Mouse (Mus musculus) spleen, postnatal 14 days (tissue): ENCODE measurements at regions not wholly inside any gene's neighbourhood (a gene's known extent, or its start where the extent isn't known, plus 50 kb on each side); places are given as distances from the start of the nearest gene placed in this dataset.

Experiments used
- DNase-seq, 2 experiments: peaks; one replicate each; pipeline ENCODE4 v3.0.0; 2021 to 2022; ENCODE audit warnings: low spot score in 2 of 2

DNA sequence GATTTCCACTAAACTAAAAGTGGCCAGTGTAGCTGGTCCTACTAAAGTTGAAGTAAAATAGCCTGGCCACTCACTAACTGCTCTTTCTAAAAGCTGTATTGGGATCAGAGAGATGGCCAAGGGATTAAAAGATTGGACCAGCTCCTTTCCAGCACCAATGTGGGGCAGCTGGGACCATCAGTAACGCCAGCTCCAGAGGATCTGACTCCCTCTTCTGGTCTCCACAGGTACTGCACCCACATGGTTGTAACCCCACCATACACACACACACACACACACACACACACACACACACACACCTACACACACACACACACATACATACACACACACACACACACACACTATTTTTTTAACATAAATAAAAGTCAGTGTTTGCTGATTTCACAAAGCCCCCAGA lies 122.1 kb upstream of the Topaz1 start:
- DNase-seq = no peak

DNA sequence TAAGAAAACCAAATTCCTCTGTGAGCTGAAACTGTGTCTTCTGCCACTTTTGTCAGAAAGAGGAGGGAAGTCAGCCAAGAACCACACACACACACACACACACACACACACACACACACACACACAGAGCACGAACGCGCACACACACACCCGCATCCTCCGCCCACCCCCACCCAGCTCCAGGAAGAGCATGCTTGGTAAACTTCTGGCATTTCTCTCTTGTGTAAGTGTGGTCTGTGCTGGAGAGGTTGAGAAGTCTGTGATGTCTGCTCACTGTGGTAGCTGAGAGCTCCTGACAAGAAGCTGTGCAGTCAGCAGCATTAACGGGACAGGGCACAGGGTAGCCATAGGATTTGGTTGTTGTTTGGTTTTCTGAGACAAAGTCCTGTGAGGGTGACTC lies 120.8 kb upstream of the Topaz1 start:
- no peak for DNase-seq

DNA sequence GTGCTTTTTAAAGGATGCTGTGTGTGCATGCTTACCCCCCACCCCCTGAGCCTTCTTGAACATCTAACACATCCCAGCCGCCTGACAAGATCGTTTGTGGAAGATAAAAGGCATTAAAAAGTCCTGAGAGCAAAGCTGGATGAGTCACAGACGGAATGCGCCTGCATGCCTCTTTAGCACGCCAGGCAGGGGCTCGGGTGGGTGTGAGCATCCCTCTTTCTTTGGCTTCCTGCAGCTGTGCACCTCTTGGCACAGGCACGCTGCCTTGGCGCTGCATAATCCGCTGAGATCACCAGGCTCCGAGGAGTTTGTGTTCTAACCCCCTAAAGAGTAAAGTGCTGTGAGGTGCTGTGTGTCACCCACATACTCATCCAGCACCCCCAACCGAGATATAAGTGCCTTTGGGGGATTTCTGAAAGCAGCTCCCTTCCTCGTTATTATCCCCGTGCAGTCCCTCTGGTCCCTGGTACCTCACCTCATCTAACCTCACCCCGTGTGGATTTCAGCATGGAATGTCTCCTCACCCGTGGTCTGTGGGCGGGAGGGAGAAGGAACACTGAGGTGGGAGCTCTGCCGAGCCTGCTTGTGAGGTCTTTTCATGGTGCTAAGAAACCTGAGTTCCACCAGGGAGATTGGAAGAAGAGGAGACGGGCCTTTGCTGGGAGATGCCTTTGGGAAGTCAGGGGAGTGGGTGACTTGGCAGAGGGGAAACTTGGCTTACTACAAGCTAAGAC lies 117.8 kb upstream of the Topaz1 start:
- DNase-seq = no peak

DNA sequence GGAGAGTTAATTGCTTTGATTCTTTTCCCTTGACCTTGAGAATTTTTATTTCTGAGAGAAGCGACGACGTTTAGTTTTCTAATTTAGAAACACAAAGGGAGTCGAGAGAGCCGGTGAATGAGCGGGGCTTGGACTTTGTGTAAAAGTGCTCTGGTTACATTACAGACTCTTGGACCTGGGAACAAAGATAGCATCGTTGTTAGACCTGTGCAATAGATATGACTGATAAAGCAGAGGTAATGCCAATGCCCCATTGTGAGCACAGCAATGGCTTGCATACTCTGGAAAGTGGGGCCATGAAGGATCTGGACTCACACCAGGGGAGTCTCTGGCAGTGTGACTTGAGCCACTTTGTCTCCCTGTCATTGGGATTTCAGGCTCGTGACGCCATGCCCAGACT lies 115.4 kb upstream of the Topaz1 start:
- no peak for DNase-seq

DNA sequence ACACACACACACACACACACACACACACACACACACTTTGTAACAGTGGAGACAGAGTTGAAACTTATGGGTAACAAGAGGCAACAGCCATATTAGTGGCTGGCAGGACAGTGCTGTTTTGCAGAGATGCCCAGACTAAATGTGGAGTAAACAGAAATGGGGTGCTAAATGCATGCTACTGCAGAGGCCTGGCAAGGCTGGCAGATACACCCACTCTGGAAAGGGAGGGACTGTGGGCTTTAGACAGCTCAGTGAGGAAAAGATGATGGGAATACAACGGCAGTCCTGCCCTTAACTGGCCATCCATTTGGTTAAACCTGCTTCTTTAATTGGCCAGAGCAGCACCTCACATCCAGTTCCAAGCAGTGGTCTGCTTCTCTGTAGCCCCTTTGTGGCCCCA lies 113.7 kb upstream of the Topaz1 start:
- DNase-seq = no peak

DNA sequence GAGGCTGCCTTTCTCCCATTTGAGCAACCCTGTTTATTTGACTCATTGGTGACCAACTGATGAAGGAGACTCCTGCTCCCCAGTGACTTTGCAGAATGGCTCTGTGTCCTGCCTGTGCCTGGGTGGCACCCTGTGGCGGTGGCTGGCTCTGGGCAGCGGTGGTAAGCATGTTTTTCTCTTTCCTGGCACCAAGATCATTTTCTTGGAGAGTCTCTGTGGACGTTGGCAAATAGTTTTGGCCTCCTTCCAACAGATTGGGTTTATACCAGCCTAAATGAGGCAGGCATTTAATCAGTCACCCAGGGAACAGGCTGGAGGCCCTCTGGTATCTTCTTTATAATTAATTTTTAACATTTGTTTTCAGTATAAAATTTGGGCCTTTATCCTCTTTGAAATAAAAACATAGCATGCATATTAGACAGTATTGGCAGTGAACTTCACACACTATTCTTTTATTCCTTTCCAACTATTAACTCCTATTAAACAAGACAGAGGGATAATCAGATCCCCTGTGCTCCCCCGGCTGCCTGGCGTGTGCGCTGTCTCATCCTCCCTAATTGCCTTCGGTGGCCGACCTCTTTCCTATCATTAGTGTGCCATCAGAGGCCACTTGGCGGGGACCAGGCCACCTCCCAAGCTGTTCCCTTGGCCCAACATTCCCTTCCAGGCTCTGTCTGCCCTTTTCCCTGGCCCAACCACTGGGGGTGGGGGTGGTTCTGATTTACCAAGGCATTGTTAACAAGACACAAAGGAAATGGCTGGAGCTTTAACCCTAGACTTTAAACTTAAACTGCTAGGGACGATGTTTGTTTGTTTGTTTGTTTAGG lies 111.8 kb upstream of the Topaz1 start:
- no peak for DNase-seq

DNA sequence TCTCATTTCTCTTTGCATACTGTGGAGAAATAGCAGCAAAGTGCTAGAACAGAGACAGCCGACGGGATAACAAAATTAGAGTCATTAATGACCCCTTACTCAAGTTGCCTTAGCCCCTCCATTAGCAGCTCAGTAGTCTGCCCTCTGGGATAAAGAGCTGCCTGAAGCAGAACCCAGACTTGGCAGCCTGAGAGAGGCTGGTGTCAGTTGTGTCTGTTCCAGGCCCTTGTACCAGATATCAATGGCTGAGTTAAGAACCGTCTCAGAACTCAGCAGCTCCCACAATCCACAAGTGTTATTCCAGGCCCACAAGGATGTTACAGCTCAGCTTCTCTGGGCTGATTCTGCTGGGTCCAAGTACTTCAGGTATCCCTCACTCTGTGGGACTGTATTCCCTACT lies 109.6 kb upstream of the Topaz1 start:
- no peak for DNase-seq

DNA sequence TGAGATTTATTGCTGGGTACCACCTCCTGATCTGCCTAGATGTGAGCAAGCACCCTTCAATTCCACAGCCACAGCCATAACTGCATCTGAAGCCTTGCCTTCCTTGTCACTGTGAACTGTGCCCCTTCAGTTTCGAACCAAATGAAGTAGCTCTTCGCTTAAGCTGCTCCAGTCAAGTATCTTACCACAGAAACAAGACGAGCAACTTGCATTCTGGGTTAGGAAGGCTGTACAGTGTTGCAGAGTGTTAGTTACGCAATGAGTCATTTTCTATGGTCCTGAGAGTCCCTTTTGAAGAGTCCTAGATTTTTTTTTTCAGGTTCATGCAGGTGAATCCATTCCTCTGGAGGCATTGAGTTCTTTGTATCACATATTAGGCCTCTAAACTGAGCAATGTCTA lies 107.9 kb upstream of the Topaz1 start:
- DNase-seq = no peak

DNA sequence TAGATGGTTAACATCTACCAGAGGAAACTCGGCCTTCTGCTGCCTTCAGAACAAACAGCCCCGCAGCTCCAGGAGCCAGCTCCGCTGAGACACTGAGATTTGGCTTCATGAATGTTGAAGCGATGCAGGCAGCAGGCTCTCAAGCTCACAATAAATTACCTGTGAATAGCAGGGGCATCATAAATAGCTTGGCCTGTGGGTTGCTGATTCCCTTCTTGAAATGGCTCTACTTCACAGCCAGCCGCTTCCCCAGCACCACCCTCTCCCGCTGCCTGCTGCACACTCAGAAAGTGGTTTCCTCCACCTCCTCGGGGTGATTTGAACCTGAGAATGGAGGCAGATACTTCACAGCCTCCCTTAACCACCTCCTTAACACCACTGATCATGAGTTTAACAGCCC lies 104.2 kb upstream of the Topaz1 start:
- no peak for DNase-seq

DNA sequence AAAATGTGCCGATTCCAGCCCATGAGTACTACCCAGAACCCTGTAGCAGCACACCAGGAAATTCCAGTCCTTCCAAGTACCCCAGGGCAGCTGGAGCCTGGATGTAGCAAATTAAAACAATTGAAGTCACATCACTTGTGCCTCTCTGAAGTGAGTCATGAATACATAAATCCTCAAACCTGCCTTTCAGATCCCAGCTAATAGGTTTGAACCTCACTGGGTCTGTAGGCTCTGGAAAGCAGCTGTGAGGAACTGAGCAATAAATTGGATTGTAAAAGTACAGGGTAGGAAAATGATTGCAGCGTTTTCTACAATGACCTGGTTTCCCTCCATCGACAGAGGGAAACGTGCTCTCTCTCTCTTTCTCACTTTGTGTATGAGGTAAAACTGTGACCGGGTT lies 101.6 kb upstream of the Topaz1 start:
- DNase-seq = no peak

DNA sequence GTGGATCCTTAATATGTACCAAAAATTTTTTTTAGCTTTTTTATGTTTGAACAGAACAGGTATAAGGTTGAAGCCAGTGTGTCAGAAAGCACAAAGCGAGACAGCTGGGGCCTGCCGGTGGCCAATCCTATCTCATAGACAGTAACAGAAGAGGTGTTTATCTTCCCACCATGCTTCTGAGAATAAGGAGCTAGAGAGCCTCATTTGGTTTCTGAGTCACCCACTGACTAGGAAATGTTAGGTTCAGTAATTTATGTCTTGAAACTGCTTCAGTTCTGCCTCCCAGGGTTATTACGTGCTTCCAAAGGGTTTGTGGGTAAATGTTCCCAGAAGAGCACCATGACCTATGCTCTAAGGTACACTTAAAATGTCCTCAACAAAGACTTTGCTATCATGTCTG lies 96.3 kb upstream of the Topaz1 start:
- no peak for DNase-seq

DNA sequence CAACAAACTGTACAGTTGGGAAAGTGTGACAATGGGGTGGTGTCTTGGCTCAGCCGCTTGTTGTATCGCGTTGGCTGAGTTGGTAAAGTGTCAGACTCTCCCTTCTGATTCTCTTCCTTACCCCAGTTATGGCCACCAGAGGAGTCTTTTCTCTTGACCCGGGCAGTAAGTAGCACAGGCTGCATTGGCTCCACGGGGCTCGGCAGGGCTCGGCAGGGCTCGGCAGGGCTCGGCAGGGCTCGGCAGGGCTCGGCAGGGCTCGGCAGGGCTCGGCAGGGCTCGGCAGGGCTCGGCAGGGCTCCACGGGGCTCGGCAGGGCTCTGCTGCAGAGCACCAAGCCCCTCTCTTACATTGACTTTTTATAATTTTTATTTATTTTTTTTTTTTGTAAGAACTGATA lies 91.6 kb upstream of the Topaz1 start:
- DNase-seq = peak; percentile 9 to 26

DNA sequence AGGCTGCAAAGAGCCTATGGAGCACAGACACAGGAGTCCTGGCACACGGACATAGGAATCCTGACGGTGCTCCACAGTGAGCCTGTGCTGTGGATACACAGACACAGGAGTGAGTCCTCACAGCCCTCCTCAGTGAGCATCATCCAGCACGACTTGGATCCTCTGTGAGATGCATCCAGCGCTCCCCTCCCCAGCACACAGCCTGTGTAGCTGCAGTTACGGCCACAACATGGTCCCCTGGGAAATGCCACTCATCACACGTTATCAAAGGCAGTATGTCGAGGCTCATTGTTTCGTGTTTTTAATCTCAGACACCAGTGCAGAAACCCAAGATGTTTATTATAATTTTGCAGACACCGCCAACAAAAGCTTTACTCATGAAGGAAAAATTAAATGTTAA lies 87.1 kb upstream of the Topaz1 start:
- no peak for DNase-seq

DNA sequence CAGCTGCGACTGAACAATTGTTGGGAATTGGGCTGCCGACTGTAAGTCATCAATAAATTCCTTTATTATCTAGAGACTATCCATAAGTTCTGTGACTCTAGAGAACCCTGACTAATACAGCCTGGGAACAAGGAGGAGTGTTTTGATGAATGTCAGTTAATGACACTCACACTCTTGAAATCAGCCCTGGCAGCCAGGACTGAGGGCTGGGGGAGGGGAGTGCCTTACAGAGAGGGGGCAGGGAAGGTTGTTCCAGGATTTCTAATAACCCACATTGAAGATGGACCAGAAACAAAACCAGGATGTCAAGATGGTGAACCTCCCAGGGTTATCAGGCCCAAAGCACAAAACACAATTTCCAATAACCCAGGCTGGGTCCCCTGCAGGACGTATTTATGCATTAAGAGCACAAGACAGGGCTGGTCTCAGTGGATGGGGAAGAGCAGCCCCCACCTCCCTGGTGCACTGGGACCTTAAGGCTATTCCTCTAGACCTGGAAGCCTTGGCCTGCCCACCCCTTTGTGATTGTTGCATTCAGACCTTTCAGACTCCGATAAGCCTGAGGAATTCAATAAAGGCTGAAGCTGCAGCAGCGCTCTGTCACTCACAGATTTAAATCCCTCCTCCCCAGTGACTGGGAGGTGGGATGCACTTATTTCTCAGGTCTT lies 80.0 kb upstream of the Topaz1 start:
- DNase-seq = no peak

DNA sequence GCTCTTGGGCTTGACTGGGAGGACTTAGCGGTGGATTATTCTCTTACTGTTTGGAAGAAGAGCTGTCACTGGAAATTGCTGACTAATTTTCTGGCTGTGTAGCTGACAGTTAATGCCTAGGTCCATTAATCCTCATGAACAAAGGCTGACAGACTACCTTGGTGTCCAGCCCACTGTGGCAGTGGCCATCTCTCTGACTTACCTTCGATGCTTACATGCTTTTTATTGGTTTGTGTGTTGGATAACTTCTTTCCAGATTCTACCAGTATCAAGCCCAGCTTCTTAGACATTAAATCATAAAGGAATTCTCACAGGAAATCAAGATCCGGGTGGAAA lies 79.5 kb upstream of the Topaz1 start:
- no peak for DNase-seq

DNA sequence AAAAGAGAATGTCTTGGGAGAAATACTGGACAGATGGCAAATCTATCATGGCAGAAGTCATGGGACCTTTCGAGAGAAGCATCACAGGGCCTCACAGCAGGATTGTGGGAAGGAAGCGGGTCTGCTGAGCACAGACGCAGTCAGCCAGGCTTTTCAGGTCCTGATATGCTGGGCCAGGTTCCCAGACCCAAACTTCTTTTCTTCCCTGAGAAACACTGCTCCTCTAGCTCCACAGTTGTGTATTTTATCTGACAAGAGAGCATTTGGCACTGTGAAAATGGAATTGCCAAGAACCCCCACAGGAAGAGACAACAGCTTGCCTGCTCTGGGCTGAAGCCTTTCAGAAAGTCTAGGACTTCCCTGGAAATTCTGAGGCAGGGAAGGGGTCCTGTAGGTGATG lies 73.4 kb upstream of the Topaz1 start:
- no peak for DNase-seq

DNA sequence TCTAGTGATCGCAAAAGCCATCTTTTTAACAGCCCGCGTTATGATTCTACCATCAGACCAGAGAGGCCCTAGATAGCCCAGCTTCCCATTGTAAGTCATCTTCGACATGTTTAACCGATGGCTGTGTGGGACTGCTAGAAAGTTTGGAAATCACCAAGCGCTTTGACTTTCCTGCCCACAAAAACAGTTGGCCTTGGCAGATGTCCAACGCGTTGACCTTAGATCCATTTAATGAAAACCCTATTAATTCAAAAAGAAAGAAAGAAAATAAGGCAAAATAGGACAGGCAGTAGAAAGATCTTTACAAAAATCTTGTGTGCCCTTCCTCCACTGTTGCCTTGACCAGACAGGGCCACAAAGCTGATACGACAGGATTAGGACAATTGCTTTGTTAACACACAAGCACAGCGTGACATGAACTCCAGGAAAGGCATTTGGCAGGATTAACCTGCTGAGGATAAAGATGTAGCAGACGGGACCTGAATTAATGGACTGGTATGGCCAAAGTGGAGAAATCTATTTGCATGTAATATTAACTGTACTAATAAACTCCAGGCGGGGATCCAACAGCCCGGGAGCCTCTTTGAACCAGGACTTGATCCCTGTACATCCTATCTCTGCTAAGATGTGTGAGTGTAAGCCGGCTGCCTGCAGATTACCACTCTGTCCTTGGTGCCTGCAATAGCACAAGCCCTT lies 69.0 kb upstream of the Topaz1 start:
- DNase-seq = no peak

DNA sequence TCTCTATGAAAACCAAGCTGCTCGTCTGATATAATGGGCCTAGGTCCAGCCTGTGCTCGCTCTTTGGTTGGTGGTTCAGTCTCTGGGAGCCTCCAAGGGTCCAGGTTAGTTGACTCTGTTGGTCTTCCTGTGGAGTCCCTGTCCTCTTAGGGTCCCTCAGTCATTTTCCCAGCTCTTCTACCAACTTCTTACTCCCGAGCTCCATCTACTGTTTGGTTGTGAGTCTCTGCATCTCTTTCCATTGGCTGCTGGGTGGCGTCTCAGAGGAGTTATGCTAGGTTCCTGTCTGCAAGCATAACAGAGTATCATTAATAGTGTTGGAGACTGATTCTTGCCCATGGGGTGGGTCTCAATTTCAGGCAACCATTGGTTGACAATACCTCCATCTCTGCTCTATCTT lies 60.0 kb upstream of the Topaz1 start:
- no peak for DNase-seq

DNA sequence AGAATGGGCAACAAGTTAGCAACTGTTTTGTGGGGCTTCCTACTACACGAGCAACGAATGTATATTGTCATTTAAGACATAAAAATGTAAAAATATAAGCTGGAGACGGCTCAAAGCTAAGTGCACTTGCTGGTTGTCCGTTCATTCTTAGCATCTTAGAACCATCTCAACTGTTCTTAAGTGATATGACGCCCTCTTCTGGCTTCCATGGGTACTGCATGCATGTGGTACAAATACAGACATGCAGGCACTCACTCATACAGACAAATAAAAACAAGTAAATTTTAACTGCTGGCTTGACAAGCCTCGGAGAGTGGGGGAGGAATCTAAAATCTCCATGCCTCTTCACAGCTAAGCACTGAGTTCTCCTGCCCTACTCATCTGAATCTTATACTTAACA lies 55.3 kb upstream of the Topaz1 start:
- DNase-seq = no peak

DNA sequence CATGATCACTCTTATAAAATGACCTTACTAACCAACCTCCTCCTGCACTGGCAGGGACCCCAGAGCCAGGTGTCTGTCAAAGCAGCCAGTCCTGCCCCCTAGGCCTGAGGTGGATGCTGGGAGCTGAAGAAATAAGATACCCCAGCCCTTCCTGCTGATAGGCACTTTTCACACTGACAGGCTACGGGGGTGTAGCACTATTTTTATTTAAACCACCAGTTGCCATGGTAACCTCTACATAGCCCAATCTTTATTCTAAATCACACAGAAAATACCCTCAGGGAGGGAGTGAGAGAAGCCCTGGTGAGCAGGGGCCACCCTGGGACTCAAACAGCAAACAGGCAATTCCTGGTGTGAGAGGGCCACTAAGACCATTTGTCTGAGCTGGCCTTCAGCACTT lies 51.4 kb upstream of the Topaz1 start:
- DNase-seq = no peak
